Mouse (Mus musculus) heart, postnatal 0 days (tissue): Measurements from ENCODE around the gene Prkcb. TPM values are rescaled to one million over a fixed set of nuclear protein-coding genes. Genes with fewer than 3 reads are reported as not detected.

Source experiments
- ATAC-seq: fragments of 200-750 bp; cut with Nextera tagmentation; 2 replicates; pipeline ENCODE4 v1.8.0; 2017; ENCODE audit warnings: low read depth, moderate number of reproducible peaks, moderate library complexity; ENCODE audit not compliant: insufficient read depth
- DNase-seq: peaks from one replicate; pipeline ENCODE4 v3.0.0-alpha.2; 2016; ENCODE audit warnings: low spot score
- H3K27ac ChIP-seq: fragments of 300-500 bp; sonication (generic); 2 replicates; pipeline ENCODE4 v1.5.1; 2014; ENCODE audit warnings: low read depth, mild to moderate bottlenecking
- H3K27me3 ChIP-seq: fragments of 300-500 bp; sonication (generic); 2 replicates; pipeline ENCODE4 v1.6.1; 2014; ENCODE audit warnings: low read length, mixed read lengths; ENCODE audit not compliant: control insufficient read depth, insufficient read depth
- H3K36me3 ChIP-seq: fragments of 300-500 bp; sonication (generic); replicated peaks from 2 replicates; pipeline ENCODE4 v1.6.1; 2014; ENCODE audit warnings: low read length, mixed read lengths; ENCODE audit not compliant: control insufficient read depth, insufficient read depth
- H3K4me1 ChIP-seq: fragments of 300-500 bp; sonication (generic); 2 replicates; pipeline ENCODE4 v1.6.1; 2014; ENCODE audit warnings: antibody characterized with exemption; ENCODE audit not compliant: control insufficient read depth, insufficient read depth
- H3K4me2 ChIP-seq: fragments of 300-500 bp; sonication (generic); 2 replicates; pipeline ENCODE4 v1.6.1; 2014; ENCODE audit warnings: low read depth, mild to moderate bottlenecking, low read length, moderate library complexity
- H3K4me3 ChIP-seq: fragments of 300-500 bp; sonication (generic); 2 replicates; pipeline ENCODE4 v1.5.1; 2014; ENCODE audit warnings: low read depth, low read length
- H3K9ac ChIP-seq: fragments of 300-500 bp; sonication (generic); replicated peaks from 2 replicates; pipeline ENCODE4 v1.6.1; 2014; ENCODE audit warnings: low read depth, low read length, mixed read lengths
- H3K9me3 ChIP-seq: fragments of 300-500 bp; sonication (generic); replicated peaks from 2 replicates; pipeline ENCODE4 v1.6.1; 2016; ENCODE audit warnings: low read length; ENCODE audit not compliant: control insufficient read depth
- CTCF ChIP-seq: IDR thresholded peaks from 2 replicates; pipeline ENCODE4 v1.5.1; 2016; ENCODE audit warnings: antibody characterized with exemption, control low read depth, low read depth
- EP300 ChIP-seq: IDR thresholded peaks from 2 replicates; pipeline ENCODE4 v1.6.1; 2016; ENCODE audit warnings: antibody characterized with exemption, low read depth
- WGBS: fragments of 180-500 bp; shearing (Covaris S2); extraction: QIAGEN DNeasy Blood & Tissue Kit; methylation state at CpG from one replicate; pipeline ENCODE4 v1.1.7; 2014; 5-methylcytosine and 5-hydroxymethylcytosine counted together
- polyA plus RNA-seq: library from polyadenylated mRNA; unstranded; fragments of >200 nt; fragmentation: Nextera tagmentation; extraction: Ambion mirVana; gene quantifications from 2 replicates; pipeline ENCODE4 v1.2.1, GENCODE M21; 2015
- total RNA-seq: library from RNA; depleted of rRNA; stranded (reverse); fragments of >200 nt; gene quantifications from 2 replicates; pipeline ENCODE4 v1.2.3, GENCODE M21; 2014; ENCODE audit warnings: low replicate concordance

Gene Prkcb
- total and polyA plus RNA-seq, 2 experiments from 2014 or later = 1.1 to 1.9 TPM

GRCm38 (mm10) chr7:122251197-122252011, 37.1 kb upstream of the Prkcb start:
- WGBS = 24% methylated on average over 21 of the region's 21 CpGs
- no peaks in the 10 kb centered on the region for H3K27me3 ChIP-seq
- H3K27ac ChIP-seq = no peak overlapping the region
- no peak overlapping the region for H3K9ac ChIP-seq
- H3K4me1 ChIP-seq = no peaks in the 10 kb centered on the region
- H3K36me3 ChIP-seq = no peaks in the 10 kb centered on the region
- H3K4me2 ChIP-seq = no peak overlapping the region; the same call in 1 of the 2 replicates
- no peak for TF ChIP-seq EP300
- peak; percentile 54 for TF ChIP-seq CTCF
- H3K4me3 ChIP-seq = no peak overlapping the region
- DNase-seq (peak; percentile 58), ATAC-seq (peak; percentile 49)
- H3K9me3 ChIP-seq = no peaks in the 10 kb centered on the region

DNA sequence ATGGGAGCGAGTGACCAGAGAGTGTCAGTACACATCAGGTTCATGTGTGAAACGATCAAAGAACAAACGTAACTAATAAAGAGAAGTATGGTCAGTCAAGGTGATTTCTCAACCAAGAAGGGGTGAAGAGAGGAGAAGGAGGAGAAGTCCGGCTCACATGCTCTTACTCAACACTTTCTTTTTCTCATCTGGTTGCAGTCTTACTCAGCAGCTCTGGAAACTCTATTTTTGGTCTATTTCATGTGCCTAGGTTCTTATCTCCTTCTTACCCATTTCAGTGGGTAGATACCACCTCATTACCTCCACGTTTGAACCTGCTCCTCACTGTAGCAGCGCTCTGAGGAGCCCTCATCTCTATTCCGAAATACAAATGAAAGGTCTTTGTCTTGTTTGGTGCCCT, 31.8 kb upstream of the Prkcb start:
- Histone ChIP-seq H3K9ac (no peak overlapping the region), H3K36me3 (no peaks in the 10 kb centered on the region), H3K9me3 (no peaks in the 10 kb centered on the region), H3K4me2 (no peak overlapping the region), H3K27ac (no peak overlapping the region), H3K4me3 (no peak overlapping the region), H3K4me1 (no peaks in the 10 kb centered on the region), H3K27me3 (no peaks in the 10 kb centered on the region)
- ATAC-seq (no peak), DNase-seq (no peak)
- no peak for TF ChIP-seq CTCF
- no peak for TF ChIP-seq EP300
- 70% methylated on average over 7 of the region's 7 CpGs for WGBS

GRCm38 (mm10) chr7:122258521-122258920, 30.0 kb upstream of the Prkcb start:
- 76% methylated on average over 4 of the region's 4 CpGs for WGBS
- no peak for TF ChIP-seq CTCF
- TF ChIP-seq EP300 = no peak
- no peak overlapping the region for H3K27ac ChIP-seq
- H3K9ac ChIP-seq = no peak overlapping the region
- H3K27me3 ChIP-seq = no peaks in the 10 kb centered on the region
- DNase-seq (no peak), ATAC-seq (no peak)
- no peak overlapping the region for H3K4me3 ChIP-seq
- no peaks in the 10 kb centered on the region for H3K4me1 ChIP-seq
- no peaks in the 10 kb centered on the region for H3K9me3 ChIP-seq
- no peaks in the 10 kb centered on the region for H3K36me3 ChIP-seq
- no peak overlapping the region for H3K4me2 ChIP-seq

DNA sequence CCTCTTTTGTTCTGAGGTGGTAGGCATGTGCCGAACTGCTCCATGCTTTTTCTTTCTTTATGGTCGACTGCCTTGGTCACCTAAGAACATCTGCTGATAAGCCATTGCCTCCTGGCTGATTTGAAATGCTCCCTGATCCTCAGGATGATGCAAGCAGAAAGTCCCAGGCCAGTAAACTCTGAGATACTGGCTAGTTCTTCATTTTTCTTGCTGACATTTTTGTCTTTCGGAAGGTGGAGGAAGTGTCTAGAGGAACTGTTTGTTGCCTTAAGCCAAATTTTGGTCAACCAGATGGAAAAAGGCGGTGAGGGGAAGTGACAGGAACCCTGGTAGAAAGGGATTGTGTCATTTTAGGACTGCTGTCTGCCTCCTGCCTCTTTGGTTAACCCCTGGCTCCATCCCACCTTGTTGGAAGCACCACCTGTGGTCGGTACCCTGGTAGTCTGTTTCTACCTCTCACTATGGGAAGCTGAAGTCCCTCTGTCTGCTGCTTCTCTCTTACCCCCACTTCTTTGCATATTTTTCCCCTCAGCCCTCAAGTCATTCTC, 28.4 kb upstream of the Prkcb start:
- Histone ChIP-seq H3K9me3 (no peaks in the 10 kb centered on the region), H3K4me3 (no peak overlapping the region), H3K27me3 (no peaks in the 10 kb centered on the region), H3K27ac (no peak overlapping the region), H3K9ac (no peak overlapping the region), H3K4me2 (no peak overlapping the region), H3K36me3 (no peaks in the 10 kb centered on the region), H3K4me1 (no peaks in the 10 kb centered on the region)
- DNase-seq (no peak), ATAC-seq (no peak)
- no peak for TF ChIP-seq CTCF
- TF ChIP-seq EP300 = no peak
- WGBS = 72% methylated on average over 5 of the region's 5 CpGs

DNA sequence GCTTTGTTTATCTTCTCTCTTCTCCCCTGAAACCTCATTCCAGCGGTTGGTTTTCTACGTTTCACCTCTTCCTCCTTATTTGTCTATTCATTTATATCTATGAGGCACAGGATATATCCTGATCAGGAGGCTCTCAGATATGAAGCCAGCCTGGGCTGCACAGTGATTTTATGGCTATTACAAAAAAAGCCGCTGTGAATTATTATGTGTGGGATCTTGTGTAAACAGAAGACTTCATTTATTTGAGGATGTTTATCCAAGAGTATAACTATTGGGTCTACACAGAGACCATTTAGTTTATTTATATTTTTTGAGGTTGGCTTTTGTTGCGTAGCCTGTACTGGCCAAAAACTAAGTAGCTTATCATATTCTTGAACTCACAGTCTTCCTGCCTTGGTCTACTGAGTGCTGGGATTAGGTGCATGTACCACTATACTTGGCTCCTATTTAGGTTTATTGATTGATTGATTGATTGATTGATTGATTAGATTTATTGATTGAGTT, 19.5 kb upstream of the Prkcb start:
- H3K9ac ChIP-seq = no peak overlapping the region
- whole genome bisulfite sequencing = 69% methylated on average over 4 of the region's 4 CpGs
- ATAC-seq = no peak

More for the DNA sequence above, 19.5 kb upstream of the Prkcb start:
- Histone ChIP-seq H3K4me1 (no peaks in the 10 kb centered on the region), H3K36me3 (no peaks in the 10 kb centered on the region), H3K4me3 (no peak overlapping the region), H3K27ac (no peak overlapping the region), H3K27me3 (no peaks in the 10 kb centered on the region), H3K9me3 (no peaks in the 10 kb centered on the region), H3K4me2 (no peak overlapping the region)
- no peak for TF ChIP-seq CTCF
- no peak for TF ChIP-seq EP300
- no peak for DNase-seq
